Mouse (Mus musculus) mouse embryonic stem cell (cell line): ENCODE data around the gene BC035044.

ENCODE experiments used
- in situ Hi-C, 2 experiments: fragments of 300-500 bp; cut with MboI; formaldehyde crosslinking; loops; 1 replicate in 1 of 2; 3 replicates in 1 of 2; pipeline ENCODE4 v1.14.3; 2019 to 2020; ENCODE audit warnings: low sequenced_read_pairs in 2 of 2, low pct_unique_long_range_greater_than_20kb in 1 of 2, mixed read lengths in 1 of 2; ENCODE audit not compliant: unreplicated experiment in 1 of 2

The BC035044 gene

DNA sequence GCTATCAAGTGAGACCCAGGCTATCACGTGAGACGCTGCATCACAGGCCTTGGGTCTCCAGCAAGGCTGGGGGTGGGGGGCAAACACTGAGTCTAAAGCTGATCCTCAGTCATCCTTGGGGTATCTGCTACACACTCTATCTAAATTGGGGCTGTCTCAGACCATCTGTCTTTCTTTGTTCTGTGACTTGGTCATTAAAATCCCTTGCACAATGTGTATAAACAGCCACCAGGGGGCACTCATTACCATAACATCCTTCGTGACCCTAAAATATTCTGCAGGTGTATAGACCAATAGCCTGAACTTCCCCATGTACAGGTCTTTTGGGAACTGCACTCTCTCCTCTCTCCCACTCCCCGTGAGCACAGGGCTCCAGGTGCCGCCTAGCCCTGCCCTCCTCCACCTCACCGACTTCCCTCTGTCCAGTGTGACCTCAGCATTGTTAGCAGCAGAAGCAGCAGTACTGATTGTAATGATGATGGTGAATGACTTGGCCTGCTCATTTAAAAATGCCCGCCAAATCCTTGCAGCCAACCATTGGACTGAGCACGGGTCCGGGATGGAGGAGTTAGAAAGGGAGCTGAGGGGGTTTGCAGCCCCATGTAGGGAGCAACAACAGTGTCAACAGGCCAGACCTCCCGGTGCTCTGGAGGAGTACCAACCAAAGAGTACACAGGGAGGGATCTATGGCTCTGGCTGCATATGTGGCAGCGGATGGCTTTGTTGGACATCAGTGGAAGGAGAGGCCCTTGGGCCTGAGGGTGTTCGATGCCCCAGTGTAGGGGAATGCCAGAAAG is 36.7 kb downstream of the BC035044 start:
- in situ Hi-C loops: no loop called here

- in situ Hi-C loops: no loop called here
Measured at GRCm38 (mm10) chr6:128852766-128853165, 38.2 kb downstream of the BC035044 start.

- in situ Hi-C loops: no loop called here
Measured at GRCm38 (mm10) chr6:128851151-128851550, 39.8 kb downstream of the BC035044 start.

GRCm38 (mm10) chr6:128850671-128851070 is 40.3 kb downstream of the BC035044 start:
- in situ Hi-C loops: no loop called here

DNA sequence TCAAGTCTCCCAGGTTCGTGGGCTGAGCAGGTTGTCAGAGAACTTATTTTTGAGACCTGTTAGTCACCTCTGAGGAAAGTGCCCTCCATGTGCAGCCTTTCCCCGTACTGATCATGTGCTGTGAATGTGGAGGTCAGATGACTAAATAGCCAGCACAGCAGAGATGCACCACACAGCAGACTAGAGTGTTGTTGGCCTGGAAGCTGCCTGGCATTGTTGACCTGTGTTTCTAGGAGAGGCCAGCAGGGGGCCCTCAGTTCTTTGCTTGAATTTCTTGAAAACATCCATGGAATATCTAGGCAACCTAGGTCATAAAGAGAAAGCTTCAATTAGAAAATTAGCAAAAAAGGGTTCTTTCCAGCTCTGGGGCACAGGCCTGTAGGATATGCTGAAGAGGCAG is 41.0 kb downstream of the BC035044 start:
- in situ Hi-C loops: loop anchor here (5.0 to 25.0 kb wide), 6 partner anchors 85 to 687 kb away; partner anchors contain the start of gene Gabarapl1 (in 1 of the 2)

DNA sequence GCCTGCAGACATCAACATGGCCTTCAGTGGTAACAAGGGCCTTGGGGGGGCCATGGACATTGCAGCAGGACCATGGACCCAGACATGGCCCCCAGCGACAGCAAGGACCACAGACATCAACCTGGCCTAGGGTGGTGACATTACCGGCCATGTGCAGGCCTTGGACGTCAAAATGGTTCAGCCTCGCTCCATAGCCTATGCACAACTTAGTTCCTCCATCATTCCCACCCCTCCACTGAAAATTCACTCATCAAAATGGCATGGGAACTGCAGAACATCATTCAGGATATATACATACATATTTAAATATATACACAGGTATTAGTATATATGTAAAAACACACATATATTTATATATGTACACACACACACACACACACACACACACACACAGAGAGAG is 43.5 kb downstream of the BC035044 start:
- in situ Hi-C loops: loop anchor here (5.0 to 25.0 kb wide), 6 partner anchors 83 to 690 kb away; partner anchors contain the start of gene Gabarapl1 (in 1 of the 2)

- in situ Hi-C loops: loop anchor here (5.0 to 25.0 kb wide), 6 partner anchors 81 to 691 kb away; partner anchors contain the start of gene Gabarapl1 (in 1 of the 2)
Measured at GRCm38 (mm10) chr6:128845998-128846542, 44.9 kb downstream of the BC035044 start.

- in situ Hi-C loops: loop anchor here (5.0 to 25.0 kb wide), 6 partner anchors 81 to 692 kb away; partner anchors contain the start of gene Gabarapl1 (in 1 of the 2)
Measured at GRCm38 (mm10) chr6:128845319-128845979, 45.5 kb downstream of the BC035044 start.

DNA sequence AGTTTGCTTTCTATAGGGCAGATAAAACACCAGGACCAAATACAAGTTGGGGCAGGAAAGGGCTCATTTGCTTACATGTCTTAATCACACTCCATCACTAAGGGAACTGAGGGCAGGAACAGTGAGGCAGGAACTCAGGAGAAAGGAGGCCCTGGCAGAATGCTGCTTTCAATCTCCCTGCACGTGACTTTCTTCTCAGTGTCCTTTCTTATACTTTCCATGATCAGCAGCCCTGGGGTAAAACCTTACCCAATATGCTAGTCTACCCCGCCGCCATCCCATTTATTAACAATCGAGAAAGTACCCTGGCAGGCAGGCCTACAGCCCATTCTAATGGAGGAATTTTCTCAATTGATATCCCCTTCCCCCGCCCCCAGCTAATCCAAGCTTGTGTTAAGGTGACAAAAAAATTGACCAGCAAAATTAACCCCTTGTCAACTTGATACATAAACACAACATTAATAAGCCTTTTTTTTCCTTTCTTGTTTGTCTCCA is 46.3 kb downstream of the BC035044 start:
- in situ Hi-C loops: loop anchor here (5.0 to 25.0 kb wide), 6 partner anchors 80 to 693 kb away; partner anchors contain the start of gene Gabarapl1 (in 1 of the 2)

- in situ Hi-C loops: loop anchor here (10.0 to 25.0 kb wide), 5 partner anchors 79 to 693 kb away; partner anchors contain the start of gene Gabarapl1 (in 1 of the 2)
Measured at GRCm38 (mm10) chr6:128844131-128844530, 46.8 kb downstream of the BC035044 start.

GRCm38 (mm10) chr6:128843479-128843992 is 47.4 kb downstream of the BC035044 start:
- in situ Hi-C loops: loop anchor here (10.0 to 25.0 kb wide), 5 partner anchors 79 to 694 kb away; partner anchors contain the start of gene Gabarapl1 (in 1 of the 2)

DNA sequence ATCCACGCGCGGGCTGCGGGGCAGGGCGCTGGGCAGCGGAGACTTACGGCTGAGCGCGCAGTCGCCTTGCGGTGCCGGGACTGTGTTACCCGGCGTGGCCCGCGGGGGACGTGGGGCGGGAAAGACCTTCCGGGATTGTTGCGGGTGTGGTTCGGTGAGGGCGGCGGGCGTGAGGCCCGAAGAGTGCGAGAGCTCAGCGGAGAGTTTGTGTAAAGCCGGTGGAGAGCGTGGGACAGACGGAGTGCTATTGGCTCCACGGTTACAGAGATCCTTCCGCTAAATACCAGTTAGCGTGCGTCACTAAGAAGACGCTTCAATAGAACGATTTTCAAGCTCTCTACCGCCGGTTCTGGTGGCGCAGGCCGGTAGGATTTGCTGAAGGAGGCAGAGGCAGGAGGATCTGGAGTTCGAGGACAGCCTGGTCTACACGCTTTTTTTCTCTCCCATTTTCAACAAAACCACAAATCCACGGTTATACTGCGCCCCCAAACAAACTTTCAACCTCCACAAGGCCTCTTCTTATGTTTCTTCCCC is 47.9 kb downstream of the BC035044 start:
- in situ Hi-C loops: loop anchor here (10.0 to 25.0 kb wide), 5 partner anchors 78 to 694 kb away; partner anchors contain the start of gene Gabarapl1 (in 1 of the 2)

GRCm38 (mm10) chr6:128842356-128842944 is 48.5 kb downstream of the BC035044 start:
- in situ Hi-C loops: loop anchor here (10.0 to 25.0 kb wide), 5 partner anchors 78 to 695 kb away; partner anchors contain the start of gene Gabarapl1 (in 1 of the 2)

DNA sequence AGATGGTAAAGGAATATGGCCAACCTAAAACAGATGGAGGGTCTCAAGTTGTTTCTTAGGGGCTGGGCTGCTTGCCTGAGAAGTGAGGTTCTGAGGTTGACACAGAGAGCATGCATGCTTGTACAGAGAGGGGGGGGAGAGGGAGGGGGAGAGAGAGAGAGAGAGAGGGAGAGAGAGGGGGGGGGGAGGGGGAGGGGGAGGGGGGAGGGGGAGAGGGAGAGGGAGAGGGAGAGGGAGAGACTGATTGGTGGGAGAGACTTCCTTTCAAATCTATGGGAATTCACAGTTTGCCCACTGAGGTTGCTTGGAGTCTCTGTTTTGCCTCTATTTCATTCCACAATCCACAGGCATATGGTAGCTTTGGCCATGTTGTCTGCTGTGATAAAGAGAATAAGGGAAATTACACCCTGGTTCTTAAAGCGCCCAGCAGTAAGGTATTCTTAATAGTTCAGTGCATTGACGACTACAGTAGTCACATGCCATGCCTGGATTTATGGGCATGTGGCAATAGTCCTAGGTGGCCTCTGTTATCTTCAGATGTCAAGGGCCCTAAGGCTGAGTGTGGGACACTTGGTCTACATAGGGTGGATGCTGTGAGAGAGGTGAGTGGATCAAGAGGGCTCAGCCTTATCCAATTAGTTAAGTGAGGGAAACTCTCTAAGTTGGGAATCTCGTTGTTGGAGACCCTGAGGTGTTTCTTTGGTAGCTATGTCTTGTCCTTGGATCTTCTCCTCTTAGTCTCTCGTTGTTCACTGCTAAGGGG is 49.4 kb downstream of the BC035044 start:
- in situ Hi-C loops: loop anchor here (10.0 to 25.0 kb wide), 5 partner anchors 77 to 696 kb away; partner anchors contain the start of gene Gabarapl1 (in 1 of the 2)

GRCm38 (mm10) chr6:128840669-128841068 is 50.3 kb downstream of the BC035044 start:
- in situ Hi-C loops: loop anchor here (10.0 to 25.0 kb wide), 5 partner anchors 76 to 697 kb away; partner anchors contain the start of gene Gabarapl1 (in 1 of the 2)

- in situ Hi-C loops: loop anchor here (10.0 to 25.0 kb wide), 5 partner anchors 75 to 697 kb away; partner anchors contain the start of gene Gabarapl1 (in 1 of the 2)
Measured at GRCm38 (mm10) chr6:128839921-128840320, 51.0 kb downstream of the BC035044 start.
